ENCODE assay signal across 8 mouse cellular contexts in the genomic region with DNA sequence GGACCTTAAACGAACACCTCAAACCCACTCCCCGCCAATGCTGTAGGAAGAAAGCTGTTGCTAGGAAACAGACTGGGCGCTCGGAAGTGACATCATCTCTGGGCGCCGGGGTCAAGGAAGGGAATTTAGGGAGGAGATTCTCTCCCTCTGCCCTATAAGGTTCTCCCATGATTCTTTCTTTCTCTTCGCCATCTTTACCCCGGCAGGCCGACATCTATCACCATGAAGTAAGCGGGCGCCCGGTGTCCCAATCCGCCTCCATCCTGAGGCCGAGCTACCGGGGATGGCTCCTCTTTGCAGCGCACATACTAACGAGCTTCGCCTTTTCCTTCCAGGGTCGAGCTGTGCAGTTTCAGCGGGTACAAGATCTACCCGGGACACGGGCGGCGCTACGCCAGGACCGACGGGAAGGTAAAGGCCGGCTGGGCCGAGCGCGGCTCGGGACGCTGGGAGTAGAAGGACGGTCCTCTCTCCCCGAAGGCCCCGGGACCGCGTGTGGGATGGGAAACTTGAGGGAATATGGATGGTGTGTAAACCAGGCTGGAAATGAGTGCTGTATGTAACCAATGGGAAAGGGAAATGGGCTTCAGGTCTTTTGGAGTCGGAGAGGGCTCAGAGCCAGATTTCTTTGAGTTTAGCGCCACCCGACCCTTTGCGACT. TPM values are rescaled to one million over a fixed set of nuclear protein-coding genes. Genes with fewer than 3 reads are reported as not detected.
A peak's percentile ranks its signal among the peaks of the same experiment; 100 is the strongest.
DNase-seq lines count a peak whose midpoint lies in the region; ATAC-seq and TF ChIP-seq lines count a peak whose summit lies in the region.

A gene (plus strand): TSS at position 64 of the 660 bp plus-strand sequence.

- no peaks in the 10 kb centered on the region for H3K9me3 ChIP-seq in ES-Bruce4 (replicated peaks; ENCODE audit: control insufficient read depth, insufficient read depth, low read length, poor library complexity, severe bottlenecking)
- H3K9me3 ChIP-seq in forebrain, embryonic 14.5 days (replicated peaks; ENCODE audit: control insufficient read depth, low read length), result no peaks in the 10 kb centered on the region
- H3K9me3 ChIP-seq in neural tube, embryonic 15.5 days (replicated peaks), result no peaks in the 10 kb centered on the region

- peak within 1 kb of the TSS; percentile 97 for H3K9ac ChIP-seq in ES-Bruce4 (ENCODE audit: low read depth, poor library complexity, severe bottlenecking)
- H3K9ac ChIP-seq in forebrain, embryonic 14.5 days (ENCODE audit: low read length), result peak within 1 kb of the TSS; percentile 93
- H3K9ac ChIP-seq in neural tube, embryonic 15.5 days (replicated peaks), result peak within 1 kb of the TSS; percentile 64

- H3K4me2 ChIP-seq in forebrain, embryonic 14.5 days (ENCODE audit: low read length), result peak within 1 kb of the TSS; percentile 91
- peak within 1 kb of the TSS; percentile 82 for H3K4me2 ChIP-seq in neural tube, embryonic 15.5 days

- H3K27me3 ChIP-seq in ES-Bruce4 (ENCODE audit: control insufficient read depth, insufficient read depth, low read length, poor library complexity, severe bottlenecking), result no peaks in the 10 kb centered on the region
- H3K27me3 ChIP-seq in forebrain, embryonic 14.5 days (replicated peaks; ENCODE audit: control insufficient read depth, insufficient read depth, low read length), result no peaks in the 10 kb centered on the region
- no peaks in the 10 kb centered on the region for H3K27me3 ChIP-seq in neural tube, embryonic 15.5 days (replicated peaks)

- no peak for TF ChIP-seq CTCF in ES-Bruce4 (IDR thresholded peaks at IDR 0.05; ENCODE audit: low read depth, low read length)

- peak; percentile 98 for DNase-seq in forebrain, embryonic 14.5 days (ENCODE audit: low spot score)
- peak; percentile 92 to 96 for DNase-seq in heart, postnatal 14 days
- DNase-seq in layer of hippocampus, adult 11-12 months (ENCODE audit: low spot score), result peak; percentile 96
- DNase-seq in lung, adult 18-20 months, result peak; percentile 95 to 96
- DNase-seq in testis, postnatal 14 days (ENCODE audit: low spot score), result peak; percentile 94

- WGBS in forebrain, embryonic 14.5 days, result under 1% methylated on average over 42 of the region's 42 CpGs
- under 1% methylated on average over 42 of the region's 42 CpGs for WGBS in neural tube, embryonic 15.5 days

- ATAC-seq in cerebellum, adult (ENCODE audit: insufficient number of reproducible peaks, low FRiP score, low TSS enrichment), result peak; percentile 95
- ATAC-seq in forebrain, embryonic 14.5 days, result peak; percentile 95
- peak; percentile 96 for ATAC-seq in neural tube, embryonic 15.5 days (ENCODE audit: low FRiP score)

- TF ChIP-seq EP300 in ES-Bruce4 (IDR thresholded peaks at IDR 0.05; ENCODE audit: insufficient read depth, low read depth, low read length), result no peak

- peaks cover 42% of the 10 kb centered on the region for H3K36me3 ChIP-seq in ES-Bruce4 (ENCODE audit: control insufficient read depth, insufficient read depth, low read length, poor library complexity, severe bottlenecking)
- H3K36me3 ChIP-seq in forebrain, embryonic 14.5 days (ENCODE audit: control insufficient read depth, insufficient read depth, low read length), result peaks cover 30% of the 10 kb centered on the region
- peaks cover 29% of the 10 kb centered on the region for H3K36me3 ChIP-seq in neural tube, embryonic 15.5 days

- TF ChIP-seq POLR2A in ES-Bruce4 (IDR thresholded peaks at IDR 0.05; ENCODE audit: insufficient read depth, low read length), result no peak

- intact Hi-C loops in heart, postnatal 14 days (cut with DNase I), result loop anchor here (5.0 kb wide), 1 partner anchor 166 kb away; no protein-coding TSS in a partner anchor

- peak within 1 kb of the TSS; percentile 94 for H3K4me3 ChIP-seq in ES-Bruce4 (ENCODE audit: low read depth, low read length)
- peak within 1 kb of the TSS; percentile 89 for H3K4me3 ChIP-seq in forebrain, embryonic 14.5 days (ENCODE audit: low read depth, low read length)
- H3K4me3 ChIP-seq in neural tube, embryonic 15.5 days (replicated peaks), result peak within 1 kb of the TSS; percentile 53

- H3K4me1 ChIP-seq in ES-Bruce4 (ENCODE audit: control insufficient read depth, insufficient read depth, low read length), result no peaks in the 10 kb centered on the region
- peaks cover 6% of the 10 kb centered on the region for H3K4me1 ChIP-seq in forebrain, embryonic 14.5 days (ENCODE audit: control insufficient read depth, insufficient read depth, low read length)
- peaks cover 32% of the 10 kb centered on the region for H3K4me1 ChIP-seq in neural tube, embryonic 15.5 days

- H3K27ac ChIP-seq in ES-Bruce4 (ENCODE audit: insufficient read depth, low read length), result peak within 1 kb of the TSS; percentile 66
- peak within 1 kb of the TSS; percentile 89 for H3K27ac ChIP-seq in forebrain, embryonic 14.5 days (ENCODE audit: low read depth, low read length)
- peak within 1 kb of the TSS; percentile 85 for H3K27ac ChIP-seq in neural tube, embryonic 15.5 days (replicated peaks)

RNA-seq across cellular contexts. Expression of the gene that starts here (rescaled TPM):
- 1,642 and 1,799 TPM in 2 replicates for polyA plus RNA-seq in ES-Bruce4 (2011; ENCODE audit: insufficient read depth, insufficient read length, low read depth, missing spikeins)
- polyA plus RNA-seq in forebrain, embryonic 14.5 days (2014; fragmentation: Nextera tagmentation; extraction: Ambion mirVana), result 630 and 738 TPM in 2 replicates
- total RNA-seq in heart, postnatal 14 days (2021), result 100 to 1,000 TPM; 532 to 562 TPM
- 485 and 506 TPM in 2 replicates for polyA plus RNA-seq in neural tube, embryonic 15.5 days (2015; fragmentation: Nextera tagmentation; extraction: Ambion mirVana)

Comparison
In these comparisons a context has a peak if more than half of its experiments do, and no peak if none do; other contexts are left out.
1. Peak in every context shown above with its lines: DNase-seq, ATAC-seq, H3K4me3 ChIP-seq and H3K27ac ChIP-seq.